Mouse (Mus musculus): Measurements from ENCODE around the gene Atxn7. TPM values are rescaled to one million over a fixed set of nuclear protein-coding genes. Genes with fewer than 3 reads are reported as not detected.
A peak's percentile ranks its signal among the peaks of the same experiment; 100 is the strongest.
"Not testable (repeated sequence)": the region's sequence is repeated elsewhere in the genome, so short reads cannot be mapped to it uniquely, and the experiment has no call there.

Atxn7 gene
- polyA plus RNA-seq, 2 experiments: 1.1 to 3.0 TPM

DNA sequence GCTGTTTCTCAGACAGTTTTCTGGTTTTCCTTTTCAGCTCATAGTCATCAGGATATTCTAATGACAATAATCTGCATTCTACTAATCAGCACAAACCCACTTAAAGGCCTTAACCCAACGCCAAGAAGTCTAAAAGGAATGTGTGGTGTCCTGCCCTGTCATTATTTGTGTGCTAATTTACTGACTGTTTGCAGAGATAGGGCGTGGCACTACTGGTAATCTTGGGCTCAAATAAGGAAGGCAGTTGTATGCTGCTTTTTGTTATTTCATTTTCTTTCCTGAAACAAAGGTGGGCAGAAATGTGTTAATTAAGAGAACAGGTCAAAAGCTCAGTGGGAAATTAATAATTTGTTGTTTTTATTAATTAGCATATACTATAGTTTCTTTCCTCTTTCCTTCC lies 75.1 kb downstream of the Atxn7 start:
- Histone ChIP-seq H3K27me3 (ENCODE audit: control insufficient read depth, insufficient read depth, low read length) (no peaks in the 10 kb centered on the region), H3K4me2 (ENCODE audit: low read depth) (no peak overlapping the region), H3K9ac (replicated peaks) (no peak overlapping the region), H3K27ac (no peak overlapping the region), H3K36me3 (replicated peaks; ENCODE audit: control insufficient read depth, insufficient read depth, low read depth) (no peaks in the 10 kb centered on the region), H3K4me3 (ENCODE audit: insufficient read depth in 1 of 2, low read depth in 2 of 2, low read length in 2 of 2) (no peak overlapping the region), H3K9me3 (ENCODE audit: control insufficient read depth, low read length) (no peaks in the 10 kb centered on the region), H3K4me1 (replicated peaks; ENCODE audit: control insufficient read depth in 2 of 2, insufficient read depth in 2 of 2, low read length in 1 of 2) (no peaks in the 10 kb centered on the region; a peak in 2 of 4 replicates)
- 16% methylated on average over 2 of the region's 2 CpGs for WGBS (ENCODE audit: insufficient replicate concordance)
- ATAC-seq (ENCODE audit: insufficient read depth): no peak
- TF ChIP-seq EP300 (IDR thresholded peaks at IDR 0.05; ENCODE audit: low read depth): no peak
- no peak for TF ChIP-seq CTCF (IDR thresholded peaks at IDR 0.05; ENCODE audit: low read depth)
- no peak for DNase-seq (ENCODE audit: low read depth in 3 of 3, low spot score in 3 of 3)

DNA sequence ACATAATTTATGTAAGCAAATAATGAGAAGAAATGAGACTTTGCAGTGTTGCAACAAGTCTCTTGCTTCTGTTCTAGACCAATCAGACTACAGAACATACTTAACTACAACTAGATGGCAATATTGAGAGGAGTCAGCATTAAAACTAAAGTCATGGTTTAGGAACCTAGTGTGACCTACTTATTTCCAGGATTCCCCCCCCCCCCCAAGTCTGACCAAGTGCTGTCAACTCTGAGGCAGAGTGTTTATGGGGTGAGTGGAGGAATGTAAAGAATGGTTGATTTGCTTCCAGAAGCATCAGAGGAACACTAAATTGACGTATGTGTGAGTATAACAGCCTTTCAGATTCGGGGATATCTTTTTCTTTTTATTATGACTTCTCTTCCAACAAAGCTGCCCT lies 77.0 kb downstream of the Atxn7 start:
- DNase-seq (ENCODE audit: low read depth in 3 of 3, low spot score in 3 of 3): no peak
- Histone ChIP-seq H3K27ac (no peak overlapping the region), H3K9ac (replicated peaks) (no peak overlapping the region), H3K27me3 (ENCODE audit: control insufficient read depth, insufficient read depth, low read length) (no peaks in the 10 kb centered on the region), H3K4me2 (ENCODE audit: low read depth) (no peak overlapping the region), H3K4me1 (replicated peaks; ENCODE audit: control insufficient read depth in 2 of 2, insufficient read depth in 2 of 2, low read length in 1 of 2) (no peaks in the 10 kb centered on the region; a peak in 2 of 4 replicates), H3K9me3 (ENCODE audit: control insufficient read depth, low read length) (no peaks in the 10 kb centered on the region), H3K36me3 (replicated peaks; ENCODE audit: control insufficient read depth, insufficient read depth, low read depth) (no peaks in the 10 kb centered on the region), H3K4me3 (ENCODE audit: insufficient read depth in 1 of 2, low read depth in 2 of 2, low read length in 2 of 2) (no peak overlapping the region)
- no peak for TF ChIP-seq CTCF (IDR thresholded peaks at IDR 0.05; ENCODE audit: low read depth)
- TF ChIP-seq EP300 (IDR thresholded peaks at IDR 0.05; ENCODE audit: low read depth): no peak
- 66% methylated on average over 2 of the region's 2 CpGs for WGBS (ENCODE audit: insufficient replicate concordance)
- ATAC-seq (ENCODE audit: insufficient read depth): no peak

DNA sequence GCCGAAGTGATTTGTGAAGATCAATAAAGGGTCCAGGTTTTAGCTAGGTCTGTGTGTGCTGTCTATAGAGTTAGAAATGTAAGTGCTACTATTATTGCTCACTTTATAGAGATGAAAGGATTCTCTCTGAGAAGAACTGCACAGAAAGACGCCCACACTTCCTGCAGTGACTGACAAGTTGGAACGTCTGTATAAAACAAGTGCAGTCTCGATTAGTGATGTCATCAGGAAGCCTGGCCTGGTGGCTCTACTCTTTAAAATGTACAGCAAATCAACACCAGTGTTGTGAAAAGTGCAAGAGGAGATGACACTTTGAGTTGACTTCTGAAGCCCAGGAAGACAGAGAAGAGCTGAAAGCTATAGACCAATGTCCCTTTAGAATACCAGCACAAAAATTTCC lies 81.1 kb downstream of the Atxn7 start:
- ATAC-seq (ENCODE audit: insufficient read depth) (no peak), DNase-seq (ENCODE audit: low read depth in 3 of 3, low spot score in 3 of 3) (no peak)
- Histone ChIP-seq H3K27me3 (ENCODE audit: control insufficient read depth, insufficient read depth, low read length) (no peaks in the 10 kb centered on the region), H3K27ac (no peak overlapping the region), H3K4me3 (ENCODE audit: insufficient read depth in 1 of 2, low read depth in 2 of 2, low read length in 2 of 2) (no peak overlapping the region), H3K36me3 (replicated peaks; ENCODE audit: control insufficient read depth, insufficient read depth, low read depth) (no peaks in the 10 kb centered on the region; the same call in 1 of the 2 replicates), H3K9ac (replicated peaks) (no peak overlapping the region), H3K4me2 (ENCODE audit: low read depth) (no peak overlapping the region), H3K4me1 (replicated peaks; ENCODE audit: control insufficient read depth in 2 of 2, insufficient read depth in 2 of 2, low read length in 1 of 2) (no peaks in the 10 kb centered on the region), H3K9me3 (ENCODE audit: control insufficient read depth, low read length) (no peaks in the 10 kb centered on the region)
- no peak for TF ChIP-seq CTCF (IDR thresholded peaks at IDR 0.05; ENCODE audit: low read depth)
- no peak for TF ChIP-seq EP300 (IDR thresholded peaks at IDR 0.05; ENCODE audit: low read depth)
- 71% methylated on average over 4 of the region's 4 CpGs for WGBS (ENCODE audit: insufficient replicate concordance)

DNA sequence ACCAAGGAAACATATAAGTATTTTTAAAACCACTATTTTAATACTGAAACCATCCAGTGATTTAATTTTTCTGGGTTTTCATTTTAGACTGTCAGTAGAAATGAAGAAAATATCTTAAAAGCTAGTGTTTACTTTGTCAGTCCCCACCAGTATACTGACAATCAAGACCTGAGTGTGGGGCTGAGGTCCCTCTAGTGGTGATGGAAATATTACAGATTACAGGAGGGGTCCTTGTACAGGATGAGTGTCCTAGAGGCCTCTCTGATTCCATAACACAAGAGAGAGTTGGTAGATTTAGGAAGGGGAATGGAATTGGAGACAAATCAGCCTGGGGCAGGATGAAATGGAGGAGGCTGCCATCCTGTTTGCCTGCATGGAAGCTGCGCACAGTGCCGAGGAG lies 93.1 kb downstream of the Atxn7 start:
- H3K4me3 ChIP-seq (ENCODE audit: insufficient read depth in 1 of 2, low read depth in 2 of 2, low read length in 2 of 2): no peak overlapping the region
- ATAC-seq (ENCODE audit: insufficient read depth) (no peak), DNase-seq (ENCODE audit: low read depth in 3 of 3, low spot score in 3 of 3) (no peak)
- H3K9ac ChIP-seq (replicated peaks): no peak overlapping the region
- peak; percentile 46 for TF ChIP-seq CTCF (IDR thresholded peaks at IDR 0.05; ENCODE audit: low read depth)
- no peak for TF ChIP-seq EP300 (IDR thresholded peaks at IDR 0.05; ENCODE audit: low read depth)
- no peaks in the 10 kb centered on the region for H3K9me3 ChIP-seq (ENCODE audit: control insufficient read depth, low read length)
- H3K4me2 ChIP-seq (ENCODE audit: low read depth): no peak overlapping the region
- H3K4me1 ChIP-seq (replicated peaks; ENCODE audit: control insufficient read depth in 2 of 2, insufficient read depth in 2 of 2, low read length in 1 of 2): no peaks in the 10 kb centered on the region
- H3K27ac ChIP-seq: no peak overlapping the region
- WGBS (ENCODE audit: insufficient replicate concordance): 88% methylated on average over 2 of the region's 2 CpGs
- no peaks in the 10 kb centered on the region for H3K27me3 ChIP-seq (ENCODE audit: control insufficient read depth, insufficient read depth, low read length)
- no peaks in the 10 kb centered on the region for H3K36me3 ChIP-seq (replicated peaks; ENCODE audit: control insufficient read depth, insufficient read depth, low read depth)

DNA sequence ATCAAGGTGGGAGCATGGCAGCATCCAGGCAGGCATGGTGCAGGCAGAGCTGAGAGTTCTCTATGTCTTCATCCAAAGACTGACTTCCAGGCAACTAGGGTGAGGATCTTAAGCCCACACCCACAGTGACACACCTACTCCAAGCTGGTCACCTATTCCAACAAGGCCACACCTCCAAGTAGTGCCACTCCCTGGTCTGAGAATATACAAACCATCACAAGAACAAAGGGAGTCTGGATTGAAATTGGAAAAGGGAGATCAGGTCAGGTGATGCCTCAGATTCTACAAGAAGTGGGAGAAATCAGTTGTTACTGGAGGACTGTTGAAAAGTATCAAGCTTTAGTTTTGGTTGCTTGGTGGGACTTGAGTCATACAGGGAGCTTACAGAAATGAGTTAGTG lies 98.4 kb downstream of the Atxn7 start:
- H3K9ac ChIP-seq (replicated peaks); H3K27me3 ChIP-seq (ENCODE audit: control insufficient read depth, insufficient read depth, low read length); ATAC-seq (ENCODE audit: insufficient read depth); H3K4me2 ChIP-seq (ENCODE audit: low read depth); H3K27ac ChIP-seq; H3K4me1 ChIP-seq (replicated peaks; ENCODE audit: control insufficient read depth in 2 of 2, insufficient read depth in 2 of 2, low read length in 1 of 2); DNase-seq (ENCODE audit: low read depth in 3 of 3, low spot score in 3 of 3); H3K4me3 ChIP-seq (ENCODE audit: insufficient read depth in 1 of 2, low read depth in 2 of 2, low read length in 2 of 2); H3K9me3 ChIP-seq (ENCODE audit: control insufficient read depth, low read length); H3K36me3 ChIP-seq (replicated peaks; ENCODE audit: control insufficient read depth, insufficient read depth, low read depth): not testable (repeated sequence)
